Mouse (Mus musculus): ENCODE measurements around the gene Vstm4. TPM values are rescaled to one million over a fixed set of nuclear protein-coding genes. Genes with fewer than 3 reads are reported as not detected.
A peak's percentile ranks its signal among the peaks of the same experiment; 100 is the strongest.

Gene Vstm4
- polyA plus RNA-seq, 1 experiment from 2014 or later = 5.2 TPM

DNA sequence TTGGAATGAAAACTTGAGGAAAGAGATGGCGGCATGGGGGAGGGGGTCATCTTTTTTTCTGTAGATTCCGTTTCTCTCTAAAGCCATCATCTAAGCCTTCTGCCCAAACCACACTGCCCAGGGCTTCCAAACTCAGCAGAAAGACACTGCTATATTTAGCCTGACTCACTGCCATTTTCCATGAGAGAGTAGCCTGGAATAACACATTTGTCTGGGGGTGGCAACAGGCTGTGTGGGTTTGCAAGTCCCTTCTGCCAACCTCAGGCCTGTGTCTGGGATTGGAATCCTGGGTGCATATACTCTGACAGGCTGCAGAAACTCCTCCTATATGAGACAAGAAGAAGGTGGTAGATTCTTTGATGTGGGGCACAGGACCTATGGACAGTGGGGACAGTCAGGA is 91.0 kb downstream of the Vstm4 start:
- Histone ChIP-seq H3K4me2 (ENCODE audit: low read depth, low read length) (no peak overlapping the region), H3K27me3 (ENCODE audit: control insufficient read depth, insufficient read depth, low read length) (no peaks in the 10 kb centered on the region), H3K36me3 (ENCODE audit: control insufficient read depth, insufficient read depth, low read length) (no peaks in the 10 kb centered on the region), H3K4me1 (ENCODE audit: control insufficient read depth, insufficient read depth, low read length) (peaks cover 15% of the 10 kb centered on the region; the same call in 1 of the 2 replicates), H3K9ac (replicated peaks; ENCODE audit: low read depth, low read length) (no peak overlapping the region), H3K27ac (ENCODE audit: low read depth, low read length) (no peak overlapping the region), H3K4me3 (ENCODE audit: low read depth, low read length) (no peak overlapping the region), H3K9me3 (ENCODE audit: control insufficient read depth, low read length) (no peaks in the 10 kb centered on the region)
- 94% methylated on average over 2 of the region's 2 CpGs for WGBS
- no peak for ATAC-seq (ENCODE audit: low read depth)

DNA sequence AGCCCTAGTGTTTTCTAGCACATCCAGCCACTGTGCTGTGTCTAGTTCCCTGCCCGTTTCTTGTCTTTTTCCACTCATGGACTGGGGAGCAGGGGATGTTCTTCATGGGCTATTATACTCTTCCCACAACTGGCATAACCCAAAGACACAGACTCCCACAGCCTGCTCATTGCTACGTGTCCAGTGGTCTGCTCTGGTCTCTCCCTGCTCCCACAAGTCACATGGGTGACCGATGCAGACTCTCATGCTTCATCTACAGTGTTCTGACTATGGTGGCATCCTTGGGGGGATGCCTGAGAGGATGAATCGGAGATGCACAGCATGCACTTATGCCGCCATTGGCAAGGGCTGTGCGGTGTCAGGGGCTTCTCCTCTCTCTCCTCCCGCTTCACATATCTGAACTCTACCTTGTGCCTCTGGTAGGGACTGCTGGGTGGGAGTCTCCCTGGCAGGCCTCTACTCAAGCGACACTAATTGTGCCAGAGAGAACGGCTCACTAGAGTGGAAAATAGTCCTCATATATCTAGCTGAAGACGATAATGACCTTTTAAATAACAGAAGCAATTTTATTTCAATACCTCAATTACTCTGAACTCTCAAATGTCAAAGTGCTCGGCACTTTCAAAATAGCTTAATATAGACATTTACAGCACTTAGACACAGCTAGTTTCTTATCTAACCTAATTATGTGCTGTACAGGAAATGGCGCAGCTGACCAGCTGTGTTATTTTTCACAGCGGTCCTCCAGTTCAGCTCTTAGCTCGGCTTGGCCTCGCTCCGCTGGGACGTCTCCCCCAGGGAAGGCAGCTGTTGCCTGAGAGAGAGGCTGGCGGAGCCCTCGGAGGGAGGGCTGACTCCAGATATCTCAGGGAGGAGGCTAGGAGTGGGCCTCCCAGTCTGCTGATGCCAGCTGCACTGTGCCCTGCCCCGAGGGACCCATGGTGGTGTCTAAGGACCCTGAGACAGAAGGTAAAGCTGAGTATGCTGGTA is 94.1 kb downstream of the Vstm4 start:
- WGBS = 32% methylated on average over 20 of the region's 20 CpGs
- ATAC-seq (ENCODE audit: low read depth) = peak; percentile 73
- H3K27ac ChIP-seq (ENCODE audit: low read depth, low read length) = peak overlapping the region; percentile 34; the same call in 1 of the 2 replicates

DNA sequence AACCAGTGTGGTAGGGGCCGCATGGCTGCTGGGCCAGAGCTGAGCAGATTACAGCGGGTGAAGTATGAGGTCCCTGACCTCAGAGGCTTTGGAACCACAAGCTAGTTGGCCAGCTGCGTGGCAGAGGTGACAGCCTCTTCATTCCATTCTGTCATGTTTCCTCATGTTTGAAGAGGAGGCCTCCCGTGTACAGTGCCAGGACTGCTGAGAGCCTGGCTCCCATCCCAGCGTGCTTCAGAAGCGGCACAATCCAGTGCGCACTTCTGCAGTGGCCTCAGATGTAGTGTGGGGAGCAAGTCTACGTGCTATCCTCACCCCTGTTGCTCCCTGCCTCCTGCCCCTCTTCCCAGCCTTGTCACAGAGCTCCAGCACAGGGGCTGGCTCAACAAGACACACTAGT is 99.9 kb downstream of the Vstm4 start:
- H3K27me3 ChIP-seq (ENCODE audit: control insufficient read depth, insufficient read depth, low read length) = no peaks in the 10 kb centered on the region
- no peak overlapping the region for H3K4me3 ChIP-seq (ENCODE audit: low read depth, low read length)
- no peaks in the 10 kb centered on the region for H3K9me3 ChIP-seq (ENCODE audit: control insufficient read depth, low read length)
- H3K9ac ChIP-seq (replicated peaks; ENCODE audit: low read depth, low read length) = no peak overlapping the region
- no peak overlapping the region for H3K27ac ChIP-seq (ENCODE audit: low read depth, low read length)
- no peaks in the 10 kb centered on the region for H3K36me3 ChIP-seq (ENCODE audit: control insufficient read depth, insufficient read depth, low read length)
- no peak for ATAC-seq (ENCODE audit: low read depth)
- H3K4me2 ChIP-seq (ENCODE audit: low read depth, low read length) = no peak overlapping the region
- WGBS = 73% methylated on average over 8 of the region's 8 CpGs
- H3K4me1 ChIP-seq (ENCODE audit: control insufficient read depth, insufficient read depth, low read length) = 0 out of 2 replicates have a peak, but pooled peaks cover 5% of the 10 kb centered on the region

More for the DNA sequence above, 94.1 kb downstream of the Vstm4 start:
- Histone ChIP-seq H3K4me1 (ENCODE audit: control insufficient read depth, insufficient read depth, low read length) (peaks cover 15% of the 10 kb centered on the region; the same call in 1 of the 2 replicates), H3K4me3 (ENCODE audit: low read depth, low read length) (no peak overlapping the region), H3K9me3 (ENCODE audit: control insufficient read depth, low read length) (no peaks in the 10 kb centered on the region), H3K9ac (replicated peaks; ENCODE audit: low read depth, low read length) (no peak overlapping the region), H3K36me3 (ENCODE audit: control insufficient read depth, insufficient read depth, low read length) (no peaks in the 10 kb centered on the region), H3K27me3 (ENCODE audit: control insufficient read depth, insufficient read depth, low read length) (no peaks in the 10 kb centered on the region), H3K4me2 (ENCODE audit: low read depth, low read length) (peak overlapping the region; percentile 16; the same call in 1 of the 2 replicates)

DNA sequence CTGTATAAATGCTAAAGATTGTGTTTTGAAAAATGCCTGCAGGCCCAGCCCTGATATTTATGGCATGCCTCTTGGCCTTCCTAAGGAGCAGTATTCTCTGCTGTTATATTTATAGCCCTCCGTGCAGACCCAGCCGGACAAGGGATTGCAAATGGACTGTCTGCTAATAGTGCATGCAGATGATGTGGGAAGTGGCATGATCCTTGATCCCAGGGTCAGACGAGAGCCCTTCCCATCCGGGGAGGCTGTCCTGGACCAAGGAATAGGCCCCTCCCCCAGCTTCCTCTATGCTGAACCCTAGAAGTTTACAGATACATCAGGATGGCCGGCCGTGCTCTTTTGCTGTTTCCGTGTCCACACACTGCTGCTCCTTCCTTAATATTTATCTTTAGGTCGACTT is 102.1 kb downstream of the Vstm4 start:
- Histone ChIP-seq H3K4me3 (ENCODE audit: low read depth, low read length) (no peak overlapping the region), H3K4me2 (ENCODE audit: low read depth, low read length) (no peak overlapping the region), H3K9me3 (ENCODE audit: control insufficient read depth, low read length) (no peaks in the 10 kb centered on the region), H3K27ac (ENCODE audit: low read depth, low read length) (no peak overlapping the region), H3K4me1 (ENCODE audit: control insufficient read depth, insufficient read depth, low read length) (0 out of 2 replicates have a peak, but pooled peaks cover 6% of the 10 kb centered on the region), H3K27me3 (ENCODE audit: control insufficient read depth, insufficient read depth, low read length) (no peaks in the 10 kb centered on the region), H3K36me3 (ENCODE audit: control insufficient read depth, insufficient read depth, low read length) (no peaks in the 10 kb centered on the region), H3K9ac (replicated peaks; ENCODE audit: low read depth, low read length) (no peak overlapping the region)
- 57% methylated on average over 8 of the region's 8 CpGs for WGBS
- no peak for ATAC-seq (ENCODE audit: low read depth)

DNA sequence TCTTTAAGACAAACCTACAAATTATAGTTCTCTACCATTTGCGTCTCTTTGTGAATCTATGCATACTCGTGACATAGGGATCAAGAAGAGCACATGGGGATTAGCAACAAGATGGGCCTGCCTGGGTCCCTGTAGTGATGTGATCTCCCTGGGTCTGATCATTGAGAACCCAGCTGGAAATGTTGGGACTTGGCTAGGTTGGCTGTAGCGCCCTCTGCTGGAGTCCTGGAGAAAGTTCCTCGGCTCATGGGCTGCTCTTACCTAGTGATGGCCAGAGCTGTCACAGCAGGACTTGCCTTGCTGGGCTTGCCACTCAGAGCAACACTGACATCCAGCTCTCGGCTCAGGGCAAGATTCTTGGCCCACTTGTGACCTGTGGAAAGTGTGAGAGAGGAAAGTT is 103.9 kb downstream of the Vstm4 start:
- H3K4me3 ChIP-seq (ENCODE audit: low read depth, low read length) = no peak overlapping the region
- peak; percentile 23; the same call in 1 of the 2 replicates for ATAC-seq (ENCODE audit: low read depth)
- H3K27ac ChIP-seq (ENCODE audit: low read depth, low read length) = peak overlapping the region; percentile 52; the same call in 1 of the 2 replicates
- H3K4me1 ChIP-seq (ENCODE audit: control insufficient read depth, insufficient read depth, low read length) = 0 out of 2 replicates have a peak, but pooled peaks cover 6% of the 10 kb centered on the region
- no peaks in the 10 kb centered on the region for H3K36me3 ChIP-seq (ENCODE audit: control insufficient read depth, insufficient read depth, low read length)
- WGBS = 40% methylated on average over 5 of the region's 5 CpGs
- no peak overlapping the region for H3K4me2 ChIP-seq (ENCODE audit: low read depth, low read length)
- H3K9me3 ChIP-seq (ENCODE audit: control insufficient read depth, low read length) = no peaks in the 10 kb centered on the region
- H3K27me3 ChIP-seq (ENCODE audit: control insufficient read depth, insufficient read depth, low read length) = no peaks in the 10 kb centered on the region
- H3K9ac ChIP-seq (replicated peaks; ENCODE audit: low read depth, low read length) = no peak overlapping the region

DNA sequence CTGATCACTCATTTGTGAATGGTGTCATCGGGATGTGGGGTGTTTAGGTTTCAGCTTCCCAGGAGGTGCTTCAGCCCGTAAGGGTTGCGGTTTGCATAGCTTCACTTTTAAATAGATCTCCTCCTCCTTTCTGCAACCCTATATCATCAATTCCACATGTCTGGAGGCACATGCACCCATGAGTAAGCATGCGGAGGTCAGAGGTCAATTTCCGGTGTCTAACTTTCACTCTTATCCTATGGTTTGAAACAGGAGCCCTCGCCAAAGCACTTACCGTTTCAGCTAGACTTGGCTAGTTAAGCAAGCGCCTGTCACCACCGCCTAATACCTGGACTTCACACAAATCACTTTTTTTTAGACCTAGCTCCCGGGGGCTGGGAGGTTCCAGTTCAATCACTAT is 108.2 kb downstream of the Vstm4 start:
- Histone ChIP-seq H3K9me3 (ENCODE audit: control insufficient read depth, low read length) (no peaks in the 10 kb centered on the region), H3K27me3 (ENCODE audit: control insufficient read depth, insufficient read depth, low read length) (no peaks in the 10 kb centered on the region), H3K4me3 (ENCODE audit: low read depth, low read length) (no peak overlapping the region), H3K36me3 (ENCODE audit: control insufficient read depth, insufficient read depth, low read length) (no peaks in the 10 kb centered on the region), H3K4me2 (ENCODE audit: low read depth, low read length) (no peak overlapping the region), H3K9ac (replicated peaks; ENCODE audit: low read depth, low read length) (no peak overlapping the region), H3K4me1 (ENCODE audit: control insufficient read depth, insufficient read depth, low read length) (0 out of 2 replicates have a peak, but pooled peaks cover 6% of the 10 kb centered on the region), H3K27ac (ENCODE audit: low read depth, low read length) (no peak overlapping the region)
- WGBS = 86% methylated on average over 10 of the region's 10 CpGs
- no peak for ATAC-seq (ENCODE audit: low read depth)

DNA sequence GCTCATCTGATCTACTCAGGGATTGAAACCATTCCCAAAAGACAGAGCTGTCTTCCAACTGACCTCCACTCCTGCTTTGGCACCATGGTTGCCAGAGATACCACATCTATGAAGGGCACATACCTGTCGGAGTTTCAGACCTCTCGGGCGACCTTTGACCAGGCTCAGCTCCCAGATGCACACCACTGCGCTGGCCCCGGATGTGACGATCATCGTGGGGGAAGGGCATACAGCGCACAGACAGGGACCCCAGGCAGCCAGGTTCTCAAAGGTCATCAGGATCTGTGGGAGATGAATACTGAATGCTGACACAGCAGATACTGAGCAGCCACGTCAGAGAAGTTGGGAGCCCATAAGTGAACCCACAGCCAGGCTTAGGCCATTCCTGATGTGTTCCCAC is 114.1 kb downstream of the Vstm4 start:
- Histone ChIP-seq H3K4me2 (ENCODE audit: low read depth, low read length) (no peak overlapping the region), H3K36me3 (ENCODE audit: control insufficient read depth, insufficient read depth, low read length) (no peaks in the 10 kb centered on the region), H3K27ac (ENCODE audit: low read depth, low read length) (no peak overlapping the region), H3K27me3 (ENCODE audit: control insufficient read depth, insufficient read depth, low read length) (no peaks in the 10 kb centered on the region), H3K4me3 (ENCODE audit: low read depth, low read length) (no peak overlapping the region), H3K4me1 (ENCODE audit: control insufficient read depth, insufficient read depth, low read length) (no peaks in the 10 kb centered on the region), H3K9me3 (ENCODE audit: control insufficient read depth, low read length) (no peaks in the 10 kb centered on the region), H3K9ac (replicated peaks; ENCODE audit: low read depth, low read length) (no peak overlapping the region)
- ATAC-seq (ENCODE audit: low read depth) = no peak
- WGBS = 78% methylated on average over 9 of the region's 9 CpGs

DNA sequence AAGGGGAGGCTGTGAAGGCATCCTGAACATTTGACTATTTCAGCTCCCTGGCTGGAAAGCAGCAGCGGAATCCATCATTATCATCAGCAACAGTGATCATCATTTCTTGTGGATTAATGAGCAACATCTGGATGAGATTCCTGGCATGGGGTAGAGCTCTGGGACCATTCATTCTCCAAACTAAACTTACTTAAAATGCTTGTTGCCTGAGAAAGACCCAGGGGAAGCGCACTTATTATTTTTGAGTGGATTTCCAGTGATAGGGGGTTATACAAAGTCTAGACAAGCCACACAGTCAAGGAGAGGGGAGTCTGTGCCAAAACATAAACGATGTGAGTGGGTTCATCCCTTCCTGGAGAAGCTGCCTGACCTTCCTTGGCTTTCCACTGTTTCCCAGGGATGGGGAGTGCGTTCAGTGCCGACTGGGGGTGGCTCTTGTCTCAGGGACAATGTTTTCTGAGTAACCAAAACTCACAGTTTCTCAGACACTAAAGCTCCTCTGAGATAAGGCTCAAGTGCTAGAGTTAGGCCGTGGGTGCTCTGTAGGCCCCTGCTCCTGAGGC is 127.7 kb downstream of the Vstm4 start:
- H3K9ac ChIP-seq (replicated peaks; ENCODE audit: low read depth, low read length) = no peak overlapping the region
- no peaks in the 10 kb centered on the region for H3K4me1 ChIP-seq (ENCODE audit: control insufficient read depth, insufficient read depth, low read length)
- no peak overlapping the region for H3K4me3 ChIP-seq (ENCODE audit: low read depth, low read length)
- ATAC-seq (ENCODE audit: low read depth) = no peak
- WGBS = 74% methylated on average over 6 of the region's 6 CpGs
- H3K36me3 ChIP-seq (ENCODE audit: control insufficient read depth, insufficient read depth, low read length) = no peaks in the 10 kb centered on the region
- no peak overlapping the region for H3K27ac ChIP-seq (ENCODE audit: low read depth, low read length)
- H3K27me3 ChIP-seq (ENCODE audit: control insufficient read depth, insufficient read depth, low read length) = 0 out of 2 replicates have a peak, but pooled peaks cover 3% of the 10 kb centered on the region
- H3K4me2 ChIP-seq (ENCODE audit: low read depth, low read length) = no peak overlapping the region
- no peaks in the 10 kb centered on the region for H3K9me3 ChIP-seq (ENCODE audit: control insufficient read depth, low read length)

DNA sequence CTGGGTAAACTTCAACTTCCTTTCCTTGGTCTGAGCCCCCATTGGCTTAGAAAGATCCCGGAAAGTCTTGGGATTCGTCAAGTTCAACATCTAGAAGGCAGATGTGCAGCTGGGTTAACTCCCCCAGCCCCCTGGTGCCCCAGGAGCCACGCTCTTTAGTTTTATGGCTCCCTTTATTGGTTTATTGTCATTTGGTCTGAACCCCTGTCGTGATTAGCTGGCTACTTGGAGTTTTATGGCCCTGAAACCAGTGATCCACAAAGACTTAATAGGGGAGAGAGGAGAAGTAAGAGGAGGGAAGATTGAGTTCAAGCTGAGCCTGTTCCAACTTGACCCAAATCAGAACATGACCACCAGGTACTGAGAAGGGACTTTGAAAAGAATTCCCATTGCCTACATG is 130.1 kb downstream of the Vstm4 start:
- WGBS = 2% methylated on average over 4 of the region's 4 CpGs
- no peaks in the 10 kb centered on the region for H3K9me3 ChIP-seq (ENCODE audit: control insufficient read depth, low read length)
- H3K9ac ChIP-seq (replicated peaks; ENCODE audit: low read depth, low read length) = no peak overlapping the region
- ATAC-seq (ENCODE audit: low read depth) = no peak
- no peak overlapping the region for H3K27ac ChIP-seq (ENCODE audit: low read depth, low read length)
- H3K4me3 ChIP-seq (ENCODE audit: low read depth, low read length) = no peak overlapping the region
- 0 out of 2 replicates have a peak, but pooled peaks cover 3% of the 10 kb centered on the region for H3K27me3 ChIP-seq (ENCODE audit: control insufficient read depth, insufficient read depth, low read length)
- H3K4me1 ChIP-seq (ENCODE audit: control insufficient read depth, insufficient read depth, low read length) = no peaks in the 10 kb centered on the region
- H3K36me3 ChIP-seq (ENCODE audit: control insufficient read depth, insufficient read depth, low read length) = no peaks in the 10 kb centered on the region
- no peak overlapping the region for H3K4me2 ChIP-seq (ENCODE audit: low read depth, low read length)
